Comparison of ENCODE assay signal across 8 mouse cellular contexts in genomic region chr3:154269757-154270366, GRCm38 (mm10).
DNase-seq lines count a peak whose midpoint lies in the region; ATAC-seq and TF ChIP-seq lines count a peak whose summit lies in the region.

No protein-coding gene starts in this region.

- H3K36me3 ChIP-seq in E14TG2a.4 (ENCODE audit: insufficient read depth, low read length) = no peaks in the 10 kb centered on the region
- H3K36me3 ChIP-seq in forebrain, embryonic 12.5 days (replicated peaks) = no peaks in the 10 kb centered on the region
- no peaks in the 10 kb centered on the region for H3K36me3 ChIP-seq in liver, embryonic 14.5 days (replicated peaks; ENCODE audit: control insufficient read depth, insufficient read depth, low read depth)
- H3K36me3 ChIP-seq in neural tube, embryonic 12.5 days = no peaks in the 10 kb centered on the region

- peak; percentile 83 for TF ChIP-seq CTCF in E14TG2a.4 (conservative IDR thresholded peaks at IDR 0.05; ENCODE audit: low read length)
- TF ChIP-seq CTCF in liver, embryonic 14.5 days (IDR thresholded peaks at IDR 0.05; ENCODE audit: low read depth) = peak; percentile 95

- intact Hi-C loops in heart, postnatal 10 days (cut with DNase I) = loop anchor here (1.0 kb wide), 1 partner anchor 302 kb away; no protein-coding TSS in a partner anchor

- H3K4me2 ChIP-seq in forebrain, embryonic 12.5 days = peak overlapping the region; percentile 55
- no peak overlapping the region; the same call in 1 of the 2 replicates for H3K4me2 ChIP-seq in liver, embryonic 14.5 days (ENCODE audit: low read depth)
- H3K4me2 ChIP-seq in neural tube, embryonic 12.5 days (replicated peaks) = peak overlapping the region; percentile 59

- no peak for TF ChIP-seq EP300 in liver, embryonic 14.5 days (IDR thresholded peaks at IDR 0.05; ENCODE audit: low read depth)

- H3K9me3 ChIP-seq in E14TG2a.4 (ENCODE audit: low read length) = no peaks in the 10 kb centered on the region
- no peaks in the 10 kb centered on the region for H3K9me3 ChIP-seq in forebrain, embryonic 12.5 days
- H3K9me3 ChIP-seq in liver, embryonic 14.5 days (ENCODE audit: control insufficient read depth, low read length) = no peaks in the 10 kb centered on the region
- no peaks in the 10 kb centered on the region for H3K9me3 ChIP-seq in neural tube, embryonic 12.5 days

- ATAC-seq in forebrain, embryonic 12.5 days (ENCODE audit: low FRiP score) = peak; percentile 80
- no peak for ATAC-seq in liver, embryonic 14.5 days (ENCODE audit: insufficient read depth)
- peak; percentile 82 for ATAC-seq in neural tube, embryonic 12.5 days (ENCODE audit: low FRiP score, low read depth)

- peaks cover 6% of the 10 kb centered on the region; the same call in 1 of the 2 replicates for H3K4me1 ChIP-seq in E14TG2a.4 (replicated peaks; ENCODE audit: low read depth, low read length)
- peaks cover 2% of the 10 kb centered on the region; the same call in 1 of the 2 replicates for H3K4me1 ChIP-seq in forebrain, embryonic 12.5 days
- H3K4me1 ChIP-seq in liver, embryonic 14.5 days (replicated peaks; ENCODE audit: control insufficient read depth in 2 of 2, insufficient read depth in 2 of 2, low read length in 1 of 2) = no peaks in the 10 kb centered on the region
- no peaks in the 10 kb centered on the region for H3K4me1 ChIP-seq in neural tube, embryonic 12.5 days

- no peak overlapping the region for H3K27ac ChIP-seq in forebrain, embryonic 12.5 days
- H3K27ac ChIP-seq in liver, embryonic 14.5 days = no peak overlapping the region
- no peak overlapping the region for H3K27ac ChIP-seq in neural tube, embryonic 12.5 days

- DNase-seq in c-Kit-positive CD71-positive TER-119-negative erythroid progenitor cells, embryonic 14.5 days (ENCODE audit: low read depth) = peak; percentile 14
- DNase-seq in heart, postnatal 10 days = peak; percentile 75 to 84
- DNase-seq in kidney, postnatal 36 days = peak; percentile 61 to 84
- peak in 1 of 3 experiments; percentile 6 for DNase-seq in liver, embryonic 14.5 days (ENCODE audit: low read depth in 3 of 3, low spot score in 3 of 3)
- peak; percentile 63 for DNase-seq in testis, postnatal 14 days (ENCODE audit: low spot score)

- no peak overlapping the region for H3K4me3 ChIP-seq in E14TG2a.4 (replicated peaks; ENCODE audit: low read length)
- H3K4me3 ChIP-seq in forebrain, embryonic 12.5 days (replicated peaks) = peak overlapping the region; percentile 27
- H3K4me3 ChIP-seq in liver, embryonic 14.5 days (ENCODE audit: insufficient read depth in 1 of 2, low read depth in 2 of 2, low read length in 2 of 2) = no peak overlapping the region
- H3K4me3 ChIP-seq in neural tube, embryonic 12.5 days = no peak overlapping the region

- H3K9ac ChIP-seq in forebrain, embryonic 12.5 days = 0 out of 2 replicates have a peak overlapping the region, but pooled peaks have one; percentile 40
- H3K9ac ChIP-seq in liver, embryonic 14.5 days (replicated peaks) = no peak overlapping the region
- H3K9ac ChIP-seq in neural tube, embryonic 12.5 days = no peak overlapping the region

- H3K27me3 ChIP-seq in E14TG2a.4 (ENCODE audit: insufficient read depth, low read length) = 0 out of 2 replicates have a peak, but pooled peaks cover 4% of the 10 kb centered on the region
- peaks cover 10% of the 10 kb centered on the region; the same call in 1 of the 2 replicates for H3K27me3 ChIP-seq in forebrain, embryonic 12.5 days
- no peaks in the 10 kb centered on the region for H3K27me3 ChIP-seq in liver, embryonic 14.5 days (ENCODE audit: control insufficient read depth, insufficient read depth, low read length)
- H3K27me3 ChIP-seq in neural tube, embryonic 12.5 days (replicated peaks) = no peaks in the 10 kb centered on the region

- WGBS in forebrain, embryonic 12.5 days = 8% methylated on average over 19 of the region's 19 CpGs
- WGBS in liver, embryonic 14.5 days (ENCODE audit: insufficient replicate concordance) = 15% methylated on average over 19 of the region's 19 CpGs
- 11% methylated on average over 19 of the region's 19 CpGs for WGBS in neural tube, embryonic 12.5 days
